Mouse (Mus musculus) olfactory bulb, adult 2 months (tissue): ENCODE results near the gene Rnf5.

Experiments used
- CTCF ChIP-seq: fragments of 200-500 bp; IDR thresholded peaks from 2 replicates; pipeline ENCODE4 v1.5.1; 2012; ENCODE audit warnings: low read depth, mild to moderate bottlenecking, low read length, moderate library complexity; ENCODE audit not compliant: insufficient read depth
- POLR2A ChIP-seq: fragments of 200-500 bp; IDR thresholded peaks from 2 replicates; pipeline ENCODE4 v1.6.1; 2012; ENCODE audit warnings: mild to moderate bottlenecking, low read depth, low read length, moderate library complexity; ENCODE audit not compliant: insufficient read depth

DNA sequence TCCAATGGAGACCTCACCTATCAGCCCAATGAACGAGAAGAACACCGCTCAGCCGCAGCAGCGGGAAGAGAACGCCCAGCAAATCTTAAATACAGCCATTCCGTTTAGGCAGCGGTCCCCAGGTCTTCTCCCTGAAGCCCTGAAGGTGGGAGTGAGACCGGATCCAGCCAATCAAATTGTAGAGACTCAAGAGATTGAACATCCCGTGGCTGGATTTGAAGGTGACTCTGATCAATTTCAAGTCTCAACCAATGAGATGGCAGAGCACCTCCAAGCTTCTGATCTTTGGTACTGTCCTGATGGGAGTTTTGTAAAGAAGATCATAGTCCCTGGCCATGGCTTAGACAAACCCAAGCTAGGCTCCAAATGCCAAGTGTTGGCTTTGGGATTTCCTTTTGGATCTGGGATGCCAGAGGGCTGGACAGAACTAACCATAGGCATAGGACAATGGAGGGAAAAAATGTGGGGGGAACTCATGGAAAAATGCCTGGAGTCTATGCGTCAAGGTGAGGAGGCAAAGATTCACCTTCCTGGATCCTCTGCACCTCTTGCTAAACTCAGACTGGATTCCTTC is 41.9 kb upstream of the Rnf5 start:
- no peak for TF ChIP-seq POLR2A
- no peak for TF ChIP-seq CTCF
